Mouse (Mus musculus): ENCODE results near the gene Mcat.
"Not testable (repeated sequence)": the region's sequence is repeated elsewhere in the genome, so short reads cannot be mapped to it uniquely, and the experiment has no call there.

Mcat gene

DNA sequence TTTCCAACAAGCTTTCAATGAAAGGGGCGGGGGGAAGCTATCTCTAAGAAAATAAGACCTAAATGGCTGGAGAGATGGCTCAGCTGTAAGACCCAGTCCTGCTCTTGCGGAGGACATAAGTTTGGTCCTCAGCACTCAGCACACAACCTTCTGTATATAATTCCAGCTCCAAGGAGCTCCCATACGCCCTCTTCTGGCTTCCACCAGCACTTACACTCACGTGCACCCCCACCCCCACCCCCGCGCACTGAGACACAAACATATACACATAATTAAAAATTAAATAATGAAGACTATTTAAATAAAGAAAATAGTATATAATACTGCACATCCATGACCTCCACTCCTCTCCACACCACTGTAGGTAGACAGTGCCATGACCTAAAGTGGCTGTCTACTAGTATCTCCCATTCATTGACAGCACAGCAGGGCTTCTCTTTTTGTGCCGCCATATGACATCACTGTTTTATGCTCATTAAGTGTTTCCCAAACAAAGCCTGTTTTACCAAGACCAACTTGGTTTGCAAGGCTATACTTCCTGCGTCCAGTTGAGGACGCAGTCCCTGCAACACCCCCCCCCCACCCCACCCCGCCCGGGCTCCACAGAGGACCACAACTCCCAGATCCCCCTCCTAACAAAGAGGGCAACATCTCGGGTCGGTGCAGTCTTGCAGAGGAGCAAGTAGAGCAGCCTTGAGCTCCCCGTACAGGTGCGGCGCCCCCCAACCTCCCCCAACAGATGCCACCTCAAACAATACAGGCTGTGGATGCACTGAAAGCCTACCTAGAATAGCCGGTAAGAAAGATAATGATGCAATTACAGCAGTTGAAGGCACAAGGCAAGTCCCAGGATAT is 53.4 kb downstream of the Mcat start:
- DNase-seq (ENCODE audit: low spot score): no peak

GRCm38 (mm10) chr15:83501483-83501882 is 62.1 kb downstream of the Mcat start:
- not testable (repeated sequence) for DNase-seq (ENCODE audit: low spot score)

- DNase-seq (ENCODE audit: low spot score): no peak
These were observed 63.2 kb downstream of the Mcat start for GRCm38 (mm10) chr15:83500352-83500751.

GRCm38 (mm10) chr15:83499211-83499755 is 64.3 kb downstream of the Mcat start:
- no peak for DNase-seq (ENCODE audit: low spot score)

DNA sequence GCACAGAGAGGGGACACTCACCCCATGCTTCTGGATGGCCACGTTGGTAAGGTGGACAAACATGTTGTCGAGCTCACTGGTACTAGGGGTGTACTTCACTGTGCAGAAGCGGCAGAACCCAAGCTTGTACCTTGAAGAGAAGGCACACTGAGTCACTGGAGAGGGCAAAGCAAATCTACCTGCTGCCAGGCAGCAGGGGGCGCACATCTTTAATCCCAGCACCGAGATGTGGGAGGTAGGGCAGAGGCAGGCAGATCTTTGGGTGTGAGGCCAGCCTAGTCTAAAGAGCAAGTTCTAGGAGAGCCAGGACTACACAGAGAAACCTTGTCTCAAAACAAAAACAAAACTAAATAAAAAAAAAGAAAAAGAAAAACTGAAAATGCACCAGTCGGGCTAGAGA is 66.3 kb downstream of the Mcat start:
- DNase-seq (ENCODE audit: low spot score): no peak

Data from urinary bladder, postnatal 10 days (tissue).